Mouse (Mus musculus): Measurements from ENCODE around the gene Tspan5.

DNA sequence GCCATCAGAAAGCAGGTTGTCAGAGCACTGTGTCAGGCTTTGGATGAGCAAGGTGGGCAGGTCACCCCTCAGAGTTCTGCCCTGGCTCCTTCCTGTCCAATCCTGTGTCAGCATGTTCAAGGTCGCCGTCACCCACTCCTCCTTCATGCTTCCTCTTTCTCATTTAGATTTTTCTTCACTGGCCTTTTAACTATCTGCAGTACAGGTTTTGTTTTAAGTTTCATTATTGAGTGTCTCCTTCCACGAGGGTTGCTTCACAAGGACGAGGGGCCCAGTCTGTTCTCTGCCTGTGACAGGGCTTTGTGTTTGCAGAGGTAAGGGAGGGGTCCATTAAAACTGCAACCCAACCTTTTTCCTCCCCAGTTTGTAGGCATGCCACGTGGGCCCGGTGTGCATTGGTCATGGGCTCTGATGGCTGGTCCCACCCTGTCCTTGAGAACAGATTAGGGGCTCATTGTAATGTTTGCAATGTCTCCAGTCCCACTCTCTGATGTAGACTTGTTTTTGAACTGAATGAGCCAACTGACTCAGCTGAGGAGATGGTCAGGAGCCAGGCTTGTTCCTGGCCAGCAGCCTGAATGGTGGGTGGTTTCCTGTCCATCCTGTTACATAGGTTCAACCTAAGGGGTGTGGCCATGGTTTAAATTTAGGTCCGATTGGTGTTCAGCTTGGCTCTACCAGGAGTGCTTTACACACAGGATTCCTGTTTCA lies 73.3 kb downstream of the Tspan5 start:
- TF ChIP-seq EP300 (IDR thresholded peaks at IDR 0.05; ENCODE audit: low read depth), result no peak
- TF ChIP-seq CTCF (IDR thresholded peaks at IDR 0.05; ENCODE audit: low read depth), result no peak

Measured in liver, embryonic 14.5 days (tissue).